Mouse (Mus musculus) heart, embryonic 13.5 days (tissue): ENCODE measurements around the gene Ncapd2. TPM values are rescaled to one million over a fixed set of nuclear protein-coding genes. Genes with fewer than 3 reads are reported as not detected.
"Not testable (repeated sequence)": the region's sequence is repeated elsewhere in the genome, so short reads cannot be mapped to it uniquely, and the experiment has no call there.

ENCODE experiments used
- ATAC-seq: fragments of 200-750 bp; cut with Nextera tagmentation; 2 replicates; pipeline ENCODE4 v1.8.0; 2017; ENCODE audit warnings: moderate TSS enrichment; ENCODE audit not compliant: insufficient number of reproducible peaks, low FRiP score, low TSS enrichment; ENCODE audit errors: extremely low read depth
- H3K27ac ChIP-seq: fragments of 300-500 bp; sonication (generic); replicated peaks from 2 replicates; pipeline ENCODE4 v1.5.1; 2015; ENCODE audit warnings: moderate library complexity, mild to moderate bottlenecking, inconsistent platforms
- H3K27me3 ChIP-seq: fragments of 300-500 bp; sonication (generic); replicated peaks from 2 replicates; pipeline ENCODE4 v1.6.1; 2015; ENCODE audit warnings: mild to moderate bottlenecking, inconsistent platforms
- H3K36me3 ChIP-seq: fragments of 300-500 bp; sonication (generic); 2 replicates; pipeline ENCODE4 v1.6.1; 2015; ENCODE audit warnings: mild to moderate bottlenecking, inconsistent platforms
- H3K4me1 ChIP-seq: fragments of 300-500 bp; sonication (generic); 2 replicates; pipeline ENCODE4 v1.6.1; 2015; ENCODE audit warnings: inconsistent platforms
- H3K4me2 ChIP-seq: fragments of 300-500 bp; sonication (generic); 2 replicates; pipeline ENCODE4 v1.6.1; 2015; ENCODE audit warnings: inconsistent platforms, mild to moderate bottlenecking, moderate library complexity
- H3K4me3 ChIP-seq: fragments of 300-500 bp; sonication (generic); 2 replicates; pipeline ENCODE4 v1.5.1; 2015; ENCODE audit warnings: moderate library complexity, mild to moderate bottlenecking, inconsistent platforms
- H3K9ac ChIP-seq: fragments of 300-500 bp; sonication (generic); 2 replicates; pipeline ENCODE4 v1.6.1; 2015; ENCODE audit warnings: inconsistent platforms, mild to moderate bottlenecking, moderate library complexity
- H3K9me3 ChIP-seq: fragments of 300-500 bp; sonication (generic); 2 replicates; pipeline ENCODE4 v1.6.1; 2016; ENCODE audit warnings: inconsistent platforms
- WGBS: fragments of 180-500 bp; shearing (Covaris S2); methylation state at CpG from one replicate; pipeline ENCODE4 v1.1.7; 2015; ENCODE audit warnings: mixed read lengths; 5-methylcytosine and 5-hydroxymethylcytosine counted together
- polyA plus RNA-seq: library from polyadenylated mRNA; unstranded; fragments of >200 nt; fragmentation: Nextera tagmentation; extraction: Ambion mirVana; gene quantifications from 2 replicates; pipeline ENCODE4 v1.2.1, GENCODE M21; 2015

The Ncapd2 gene
- polyA plus RNA-seq, 1 experiment from 2014 or later: 80.3 TPM

DNA sequence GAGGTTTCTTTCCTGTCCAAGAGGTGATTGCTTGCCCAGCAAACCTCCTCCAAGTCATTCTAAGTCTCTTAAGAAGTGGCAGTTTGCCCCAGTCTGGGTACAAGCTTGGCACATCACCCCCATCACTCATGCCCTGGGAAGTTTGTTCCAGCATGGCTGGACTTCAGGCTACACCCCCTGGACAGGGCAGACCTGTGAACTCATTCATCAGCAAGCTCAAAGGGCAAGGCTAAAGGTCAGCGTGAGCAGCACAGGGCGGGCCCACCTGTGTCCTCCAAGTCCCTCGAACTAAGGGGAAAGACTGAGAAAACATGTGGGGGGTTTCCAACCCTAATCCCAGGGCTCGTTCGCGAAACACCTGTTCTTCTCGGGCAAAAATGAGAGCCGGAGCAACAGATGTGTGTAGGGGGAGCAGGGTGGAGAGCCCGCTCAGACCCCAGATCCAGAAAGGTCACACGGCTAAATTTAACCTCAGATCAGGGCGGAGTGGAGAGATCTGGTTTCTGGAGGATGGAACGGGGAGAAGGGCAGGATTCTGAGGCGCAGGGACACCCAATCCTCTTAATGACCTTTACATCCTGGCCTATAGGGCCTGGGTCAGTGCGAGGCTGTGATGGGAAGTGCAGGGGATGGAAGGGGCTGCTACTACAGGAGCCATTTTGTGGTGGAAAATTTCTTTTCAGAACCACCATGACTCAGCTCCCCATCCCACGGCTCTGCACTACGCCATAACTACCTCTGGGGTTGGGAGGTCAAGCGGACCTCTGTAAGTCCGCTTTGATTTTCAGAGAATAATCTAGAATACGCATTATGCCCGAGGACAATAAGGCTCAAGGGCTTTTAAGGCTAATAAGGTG is 27.5 kb downstream of the Ncapd2 start:
- Histone ChIP-seq H3K27me3 (no peaks in the 10 kb centered on the region), H3K4me3 (peak overlapping the region; percentile 98), H3K36me3 (peaks cover 71% of the 10 kb centered on the region), H3K4me1 (peaks cover 69% of the 10 kb centered on the region), H3K9ac (peak overlapping the region; percentile 100), H3K9me3 (no peaks in the 10 kb centered on the region), H3K27ac (peak overlapping the region; percentile 99), H3K4me2 (peak overlapping the region; percentile 73)
- ATAC-seq: no peak
- 4% methylated on average over 20 of the region's 20 CpGs for WGBS

- H3K9me3 ChIP-seq, ATAC-seq, H3K27me3 ChIP-seq: not testable (repeated sequence)
- peak overlapping the region; percentile 73 for H3K4me2 ChIP-seq
- 50% methylated on average over 13 of the region's 16 CpGs for WGBS
- peak overlapping the region; percentile 79 for H3K9ac ChIP-seq
- peak overlapping the region; percentile 99 for H3K27ac ChIP-seq
- H3K4me1 ChIP-seq: peaks cover 59% of the 10 kb centered on the region
- peaks cover 69% of the 10 kb centered on the region for H3K36me3 ChIP-seq
- peak overlapping the region; percentile 98 for H3K4me3 ChIP-seq
These were observed 28.7 kb downstream of the Ncapd2 start for GRCm38 (mm10) chr6:125162615-125163305.

GRCm38 (mm10) chr6:125161971-125162370 is 29.5 kb downstream of the Ncapd2 start:
- Histone ChIP-seq H3K4me2 (peak overlapping the region; percentile 73), H3K9ac (peak overlapping the region; percentile 79), H3K4me3 (peak overlapping the region; percentile 98), H3K4me1 (peaks cover 51% of the 10 kb centered on the region), H3K27ac (peak overlapping the region; percentile 99), H3K36me3 (peaks cover 71% of the 10 kb centered on the region)
- H3K27me3 ChIP-seq, H3K9me3 ChIP-seq, ATAC-seq: not testable (repeated sequence)
- 8% methylated on average over 4 of the region's 5 CpGs for WGBS

- H3K4me1 ChIP-seq: peaks cover 43% of the 10 kb centered on the region
- peak overlapping the region; percentile 99 for H3K27ac ChIP-seq
- ATAC-seq: peak; percentile 5; the same call in 1 of the 2 replicates
- H3K4me2 ChIP-seq: peak overlapping the region; percentile 73
- WGBS: 11% methylated on average over 22 of the region's 22 CpGs
- peak overlapping the region; percentile 67 for H3K9ac ChIP-seq
- H3K27me3 ChIP-seq: no peaks in the 10 kb centered on the region
- H3K9me3 ChIP-seq: no peaks in the 10 kb centered on the region
- peaks cover 80% of the 10 kb centered on the region for H3K36me3 ChIP-seq
- peak overlapping the region; percentile 98 for H3K4me3 ChIP-seq
These were observed 30.4 kb downstream of the Ncapd2 start for GRCm38 (mm10) chr6:125160854-125161760.

- WGBS: 43% methylated on average over 10 of the region's 10 CpGs
- H3K9ac ChIP-seq: peak overlapping the region; percentile 67
These were observed 31.0 kb downstream of the Ncapd2 start for GRCm38 (mm10) chr6:125160558-125160853.

DNA sequence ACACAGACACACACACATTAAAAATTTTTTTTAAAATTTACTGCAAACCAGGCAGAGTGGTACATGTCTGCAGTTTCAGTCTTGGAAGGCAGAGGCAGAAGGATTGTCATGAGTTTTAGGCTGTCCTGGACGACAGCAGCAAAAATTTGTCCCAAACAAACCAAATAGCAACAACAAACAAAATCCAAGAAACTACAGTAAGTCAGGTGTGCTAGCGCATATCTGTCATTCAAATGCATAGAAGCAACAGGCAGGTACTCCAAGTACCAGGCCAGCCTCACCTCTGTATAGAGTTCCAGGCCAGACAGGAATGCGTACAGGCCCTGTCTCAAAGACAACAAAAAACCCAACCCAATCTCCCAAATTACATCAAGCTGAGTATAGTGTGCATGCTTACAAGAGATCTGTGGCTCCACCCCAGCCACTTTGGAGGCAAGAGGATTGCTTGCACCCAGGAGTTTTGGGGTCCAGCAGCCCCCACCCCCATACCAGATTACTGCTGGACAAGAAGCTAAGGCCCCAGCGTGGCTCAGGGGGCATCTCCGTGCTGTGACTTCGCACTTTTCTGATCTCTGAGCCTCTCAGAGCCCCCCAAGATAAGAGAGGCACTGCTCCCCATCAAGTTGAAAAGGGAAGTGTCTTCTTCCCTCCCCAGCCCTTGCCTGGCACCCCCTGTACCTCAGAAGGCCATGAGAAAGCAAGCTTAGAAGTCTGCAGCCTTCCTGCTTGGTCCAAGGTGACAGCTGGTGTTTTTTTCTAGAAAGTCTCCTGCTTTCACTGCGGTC is 31.5 kb downstream of the Ncapd2 start:
- Histone ChIP-seq H3K4me1 (peaks cover 41% of the 10 kb centered on the region), H3K36me3 (peaks cover 91% of the 10 kb centered on the region), H3K4me3 (no peak overlapping the region), H3K9me3 (no peaks in the 10 kb centered on the region), H3K4me2 (0 out of 2 replicates have a peak overlapping the region, but pooled peaks have one; percentile 2), H3K27ac (peak overlapping the region; percentile 99), H3K9ac (peak overlapping the region; percentile 67), H3K27me3 (no peaks in the 10 kb centered on the region)
- no peak for ATAC-seq
- 69% methylated on average over 7 of the region's 7 CpGs for WGBS

More at GRCm38 (mm10) chr6:125160558-125160853, 31.0 kb downstream of the Ncapd2 start:
- H3K36me3 ChIP-seq: peaks cover 86% of the 10 kb centered on the region
- H3K9me3 ChIP-seq: no peaks in the 10 kb centered on the region
- H3K27ac ChIP-seq: peak overlapping the region; percentile 99
- H3K27me3 ChIP-seq: no peaks in the 10 kb centered on the region
- H3K4me3 ChIP-seq: 0 out of 2 replicates have a peak overlapping the region, but pooled peaks have one; percentile 0
- peaks cover 41% of the 10 kb centered on the region for H3K4me1 ChIP-seq
- H3K4me2 ChIP-seq: no peak overlapping the region
- no peak for ATAC-seq

DNA sequence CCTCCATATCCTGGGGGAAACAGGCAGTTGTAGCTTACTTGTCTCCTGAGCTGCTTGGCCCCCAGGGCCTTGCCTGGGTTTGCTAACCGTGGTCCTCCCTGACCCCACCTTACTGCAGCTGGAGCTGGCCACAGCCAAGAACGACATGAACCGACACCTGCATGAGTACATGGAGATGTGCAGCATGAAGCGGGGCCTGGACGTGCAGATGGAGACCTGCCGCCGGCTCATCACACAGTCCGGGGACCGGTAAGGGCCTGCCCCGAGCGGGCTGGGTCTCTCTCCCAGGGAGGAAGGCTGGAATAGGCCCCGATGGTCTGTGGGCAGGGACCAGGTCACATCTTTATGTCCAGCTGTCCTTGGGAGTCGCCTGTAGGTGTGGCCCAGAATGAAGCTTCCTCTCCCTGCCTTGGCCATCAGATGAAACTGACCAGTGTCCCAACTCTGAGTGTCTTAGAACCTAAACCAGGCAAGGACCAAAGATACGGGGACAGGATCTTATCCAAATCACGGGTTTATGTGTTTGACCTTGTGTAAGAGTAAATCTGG is 32.5 kb downstream of the Ncapd2 start:
- ATAC-seq: no peak
- Histone ChIP-seq H3K4me1 (peaks cover 37% of the 10 kb centered on the region), H3K4me2 (no peak overlapping the region), H3K9ac (no peak overlapping the region), H3K36me3 (peaks cover 90% of the 10 kb centered on the region), H3K4me3 (no peak overlapping the region), H3K27me3 (no peaks in the 10 kb centered on the region), H3K9me3 (no peaks in the 10 kb centered on the region), H3K27ac (no peak overlapping the region)
- WGBS: 82% methylated on average over 15 of the region's 15 CpGs

GRCm38 (mm10) chr6:125156903-125157614 is 34.4 kb downstream of the Ncapd2 start:
- ATAC-seq: no peak
- Histone ChIP-seq H3K27me3 (no peaks in the 10 kb centered on the region), H3K4me1 (peaks cover 25% of the 10 kb centered on the region), H3K9ac (0 out of 2 replicates have a peak overlapping the region, but pooled peaks have one; percentile 44), H3K9me3 (no peaks in the 10 kb centered on the region), H3K4me3 (no peak overlapping the region), H3K4me2 (no peak overlapping the region), H3K27ac (no peak overlapping the region), H3K36me3 (peaks cover 91% of the 10 kb centered on the region)
- WGBS: 74% methylated on average over 7 of the region's 7 CpGs

GRCm38 (mm10) chr6:125156491-125156890 is 35.0 kb downstream of the Ncapd2 start:
- Histone ChIP-seq H3K36me3 (peaks cover 92% of the 10 kb centered on the region), H3K9me3 (no peaks in the 10 kb centered on the region), H3K4me2 (no peak overlapping the region), H3K4me3 (no peak overlapping the region), H3K27ac (no peak overlapping the region), H3K9ac (no peak overlapping the region), H3K4me1 (peaks cover 19% of the 10 kb centered on the region), H3K27me3 (no peaks in the 10 kb centered on the region)
- WGBS: 83% methylated on average over 3 of the region's 3 CpGs
- no peak for ATAC-seq

DNA sequence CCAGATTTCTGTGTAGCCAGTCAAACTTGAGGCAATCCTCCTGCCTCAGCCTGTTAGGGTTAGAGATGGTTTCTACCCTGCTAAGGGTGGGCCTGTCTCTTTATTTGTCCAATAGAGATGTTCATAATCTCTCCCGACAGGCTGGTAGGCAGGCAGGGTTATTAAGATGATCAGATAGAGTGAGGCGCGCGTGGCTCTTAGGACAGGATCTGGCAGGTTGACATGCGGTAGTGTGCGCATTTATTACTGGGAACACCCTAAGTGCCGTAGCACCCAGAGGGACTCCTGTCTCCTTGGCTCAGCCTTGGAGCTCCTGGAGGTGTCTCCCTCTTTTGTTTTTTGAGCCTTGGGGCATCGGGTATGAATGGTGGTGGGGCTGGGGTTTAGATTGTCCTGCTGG is 36.2 kb downstream of the Ncapd2 start:
- no peak overlapping the region for H3K27ac ChIP-seq
- no peaks in the 10 kb centered on the region for H3K9me3 ChIP-seq
- H3K4me1 ChIP-seq: peaks cover 12% of the 10 kb centered on the region
- no peaks in the 10 kb centered on the region for H3K27me3 ChIP-seq
- no peak overlapping the region for H3K4me2 ChIP-seq
- no peak overlapping the region for H3K9ac ChIP-seq
- 88% methylated on average over 8 of the region's 8 CpGs for WGBS
- ATAC-seq: no peak
- H3K4me3 ChIP-seq: no peak overlapping the region
- H3K36me3 ChIP-seq: peaks cover 87% of the 10 kb centered on the region
